Comparison of ENCODE assay signal across 8 mouse cellular contexts in the genomic region with DNA sequence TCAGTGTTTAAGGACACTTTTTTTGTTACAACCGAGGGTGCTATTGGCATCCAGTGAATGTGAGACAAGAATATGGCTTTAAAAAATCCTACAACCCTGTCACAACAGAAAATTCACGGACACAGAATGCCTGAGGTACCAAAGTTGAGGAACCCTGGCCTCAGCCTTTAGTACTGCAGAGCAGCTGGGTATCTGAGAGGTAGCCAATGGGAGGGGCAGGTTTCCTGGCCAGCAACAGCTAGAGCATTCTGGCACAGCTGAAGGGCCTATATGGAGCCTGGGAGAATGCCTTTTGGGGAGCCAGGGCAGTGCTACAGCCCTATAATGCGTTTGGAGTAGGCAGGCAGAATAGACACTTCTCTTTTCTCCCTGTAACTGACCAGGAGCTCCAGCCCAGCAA. TPM values are rescaled to one million over a fixed set of nuclear protein-coding genes. Genes with fewer than 3 reads are reported as not detected.
DNase-seq lines count a peak whose midpoint lies in the region; ATAC-seq and TF ChIP-seq lines count a peak whose summit lies in the region.

No protein-coding gene starts in this region.

- H3K36me3 ChIP-seq in C2C12 (ENCODE audit: control insufficient read depth, insufficient read depth) (no peaks in the 10 kb centered on the region), myocyte (ENCODE audit: control insufficient read depth, insufficient read depth) (no peaks in the 10 kb centered on the region)
- H3K36me3 ChIP-seq in intestine, embryonic 16.5 days (ENCODE audit: control insufficient read depth, insufficient read depth, low read length), result no peaks in the 10 kb centered on the region

- peaks cover 14% of the 10 kb centered on the region for H3K4me1 ChIP-seq in embryonic fibroblast, embryonic 13.5 days (ENCODE audit: control insufficient read depth, insufficient read depth, low read length)
- peaks cover 59% of the 10 kb centered on the region for H3K4me1 ChIP-seq in intestine, embryonic 16.5 days (ENCODE audit: control insufficient read depth, insufficient read depth, low read length)

- DNase-seq in cerebellum, adult 11-12 months, result peak; percentile 64
- no peak for DNase-seq in cerebellum, adult 8-10 months
- DNase-seq in left cerebral cortex, adult 11 months (ENCODE audit: low spot score), result no peak
- no peak for DNase-seq in retina, embryonic 14.5 days (ENCODE audit: low spot score)

- WGBS in intestine, embryonic 16.5 days, result 36% methylated on average over 3 of the region's 3 CpGs

- peaks cover 34% of the 10 kb centered on the region for H3K79me3 ChIP-seq in C2C12 (ENCODE audit: low read depth)

- H3K27ac ChIP-seq in embryonic fibroblast, embryonic 13.5 days (ENCODE audit: insufficient read depth, low read length), result peak overlapping the region; percentile 99
- peak overlapping the region; percentile 88 for H3K27ac ChIP-seq in intestine, embryonic 16.5 days (ENCODE audit: low read length)

- H3K79me2 ChIP-seq in C2C12 (ENCODE audit: control insufficient read depth, insufficient read depth) (peaks cover 52% of the 10 kb centered on the region), myocyte (ENCODE audit: control insufficient read depth, insufficient read depth) (peaks cover 40% of the 10 kb centered on the region)

- no peak overlapping the region for H3K4me3 ChIP-seq in C2C12 (ENCODE audit: insufficient read depth, poor library complexity, severe bottlenecking)
- no peak overlapping the region for H3K4me3 ChIP-seq in embryonic fibroblast, embryonic 13.5 days (ENCODE audit: insufficient read depth, low read length)
- H3K4me3 ChIP-seq in intestine, embryonic 16.5 days (ENCODE audit: low read length), result no peak overlapping the region
- H3K4me3 ChIP-seq in myocyte, result peak overlapping the region; percentile 56

- no peaks in the 10 kb centered on the region for H3K27me3 ChIP-seq in C2C12 (ENCODE audit: control insufficient read depth, insufficient read depth, insufficient read length)
- no peaks in the 10 kb centered on the region for H3K27me3 ChIP-seq in intestine, embryonic 16.5 days (replicated peaks; ENCODE audit: control insufficient read depth, insufficient read depth, low read length)
- no peaks in the 10 kb centered on the region for H3K27me3 ChIP-seq in myocyte (ENCODE audit: control insufficient read depth, insufficient read depth, insufficient read length)

- no peak for ATAC-seq in intestine, embryonic 16.5 days

- no peak for TF ChIP-seq POLR2A in embryonic fibroblast, embryonic 13.5 days (IDR thresholded peaks at IDR 0.05; ENCODE audit: low read depth, low read length)
- no peak for TF ChIP-seq POLR2A in myocyte (IDR thresholded peaks at IDR 0.05; ENCODE audit: insufficient read length, low read depth)

- H3K9ac ChIP-seq in intestine, embryonic 16.5 days (ENCODE audit: low read depth, low read length), result 0 out of 2 replicates have a peak overlapping the region, but pooled peaks have one; percentile 43

- peak overlapping the region; percentile 29; the same call in 1 of the 2 replicates for H3K4me2 ChIP-seq in intestine, embryonic 16.5 days (ENCODE audit: low read depth, low read length)
- H3K4me2 ChIP-seq in myocyte (ENCODE audit: low read depth), result peak overlapping the region; percentile 99

- H3ac ChIP-seq in C2C12 (ENCODE audit: control insufficient read depth, insufficient read length, low read depth), result peak overlapping the region; percentile 56
- H3ac ChIP-seq in myocyte (ENCODE audit: control insufficient read depth, insufficient read length), result no peak overlapping the region

- TF ChIP-seq CTCF in C2C12 (IDR thresholded peaks at IDR 0.05; ENCODE audit: control insufficient read depth, insufficient read depth, insufficient read length), result no peak
- no peak for TF ChIP-seq CTCF in embryonic fibroblast, embryonic 13.5 days (IDR thresholded peaks at IDR 0.05; ENCODE audit: borderline replicate concordance, insufficient read depth, low read length)

- no peaks in the 10 kb centered on the region for H3K9me3 ChIP-seq in intestine, embryonic 16.5 days (ENCODE audit: control insufficient read depth, low read length)

TF ChIP-seq in C2C12, 6 proteins besides CTCF, POLR2A, EP300 and RAD21:
- TF ChIP-seq FOSL1 (IDR thresholded peaks at IDR 0.05; ENCODE audit: insufficient read depth, low read length, poor library complexity, severe bottlenecking), result no peak
- no peak for TF ChIP-seq MYOG (IDR thresholded peaks at IDR 0.05; ENCODE audit: control insufficient read depth, extremely low read depth, insufficient read length)
- no peak for TF ChIP-seq USF1 (IDR thresholded peaks at IDR 0.05; ENCODE audit: low read depth)
- no peak for TF ChIP-seq MYOD1 (IDR thresholded peaks at IDR 0.05; ENCODE audit: control insufficient read depth, insufficient read length, low read depth)
- TF ChIP-seq CEBPB (IDR thresholded peaks at IDR 0.05; ENCODE audit: low read depth), result no peak
- no peak for TF ChIP-seq MAX (IDR thresholded peaks at IDR 0.05)

TF ChIP-seq in myocyte, 11 proteins besides CTCF, POLR2A, EP300 and RAD21:
- no peak for TF ChIP-seq CEBPB (IDR thresholded peaks at IDR 0.05; ENCODE audit: insufficient read depth, poor library complexity, severe bottlenecking)
- TF ChIP-seq MAX (IDR thresholded peaks at IDR 0.05; ENCODE audit: low read depth), result no peak
- no peak for TF ChIP-seq TCF3 (IDR thresholded peaks at IDR 0.05; ENCODE audit: insufficient read length, low read depth)
- TF ChIP-seq REST (IDR thresholded peaks at IDR 0.05; ENCODE audit: insufficient read depth, insufficient read length), result no peak
- no peak for TF ChIP-seq SRF (IDR thresholded peaks at IDR 0.05; ENCODE audit: control insufficient read depth, insufficient read length, low read depth)
- TF ChIP-seq E2F4 (IDR thresholded peaks at IDR 0.05; ENCODE audit: insufficient read depth), result no peak
- no peak for TF ChIP-seq USF1 (IDR thresholded peaks at IDR 0.05; ENCODE audit: low read depth)
- peak in 2 of 3 experiments; percentile 19 to 52 for TF ChIP-seq MYOD1 (IDR thresholded peaks at IDR 0.05; ENCODE audit: control insufficient read depth in 1 of 3, insufficient read length in 2 of 3, low read depth in 2 of 3)
- TF ChIP-seq POLR2AphosphoS2 (IDR thresholded peaks at IDR 0.05; ENCODE audit: insufficient read length, low read depth), result no peak
- TF ChIP-seq MYOG (IDR thresholded peaks at IDR 0.05; ENCODE audit: control insufficient read depth in 1 of 3, insufficient read depth in 1 of 3, insufficient read length in 2 of 3, low read depth in 2 of 3), result peak in 2 of 3 experiments; percentile 75 to 81
- TF ChIP-seq TCF12 (IDR thresholded peaks at IDR 0.05; ENCODE audit: insufficient read depth, poor library complexity, severe bottlenecking), result no peak
TF ChIP-seq in myocyte: peak in this region for 2.

RNA-seq across cellular contexts. Expression of a gene that starts 2.9 kb away (rescaled TPM):
- polyA plus RNA-seq in C2C12 (2012; fragmentation: generic; extraction: Trizol) (130 TPM), myocyte (2012; fragmentation: generic; extraction: Trizol) (236 TPM)
- polyA plus RNA-seq in embryonic fibroblast, embryonic 13.5 days (2011; ENCODE audit: insufficient read length, low read depth, missing spikeins), result 83.0 and 98.9 TPM in 2 replicates
- polyA plus RNA-seq in intestine, embryonic 16.5 days (2015; fragmentation: Nextera tagmentation; extraction: Ambion mirVana), result 13.1 and 16.7 TPM in 2 replicates

RNA-seq across cellular contexts. Expression of a gene that starts 3.1 kb away (rescaled TPM):
- polyA plus RNA-seq in C2C12 (2012; fragmentation: generic; extraction: Trizol), result 110 TPM
- 96.6 and 102 TPM in 2 replicates for polyA plus RNA-seq in embryonic fibroblast, embryonic 13.5 days (2011; ENCODE audit: insufficient read length, low read depth, missing spikeins)
- 105 and 107 TPM in 2 replicates for polyA plus RNA-seq in intestine, embryonic 16.5 days (2015; fragmentation: Nextera tagmentation; extraction: Ambion mirVana)
- polyA plus RNA-seq in myocyte (2012; fragmentation: generic; extraction: Trizol), result 84.1 TPM

RNA-seq across cellular contexts. Expression of a gene that starts 27.5 kb away (rescaled TPM):
- polyA plus RNA-seq in C2C12 (2012; fragmentation: generic; extraction: Trizol), result 0.62 TPM
- polyA plus RNA-seq in embryonic fibroblast, embryonic 13.5 days (2011; ENCODE audit: insufficient read length, low read depth, missing spikeins), result 7.7 and 40.4 TPM in 2 replicates
- polyA plus RNA-seq in intestine, embryonic 16.5 days (2015; fragmentation: Nextera tagmentation; extraction: Ambion mirVana), result 3.5 and 4.5 TPM in 2 replicates
- 0.06 TPM for polyA plus RNA-seq in myocyte (2012; fragmentation: generic; extraction: Trizol)

RNA-seq across cellular contexts. Expression of a gene that starts 56.5 kb away (rescaled TPM):
- polyA plus RNA-seq in C2C12 (2012; fragmentation: generic; extraction: Trizol), result 85.7 TPM
- polyA plus RNA-seq in embryonic fibroblast, embryonic 13.5 days (2011; ENCODE audit: insufficient read length, low read depth, missing spikeins), result 311 and 382 TPM in 2 replicates
- polyA plus RNA-seq in intestine, embryonic 16.5 days (2015; fragmentation: Nextera tagmentation; extraction: Ambion mirVana), result 132 and 141 TPM in 2 replicates
- polyA plus RNA-seq in myocyte (2012; fragmentation: generic; extraction: Trizol), result 56.6 TPM
